Mouse (Mus musculus) left cerebral cortex, adult 11 months (tissue): ENCODE measurements around the gene Mapt.

Source experiments
- DNase-seq: peaks from one replicate; pipeline ENCODE4 v3.0.0; 2022; ENCODE audit warnings: low spot score

The Mapt gene

GRCm38 (mm10) chr11:104275765-104276164 is 44.6 kb downstream of the Mapt start:
- DNase-seq: no peak

- no peak for DNase-seq
Measured at GRCm38 (mm10) chr11:104278222-104278621, 47.0 kb downstream of the Mapt start.

- DNase-seq: no peak
Measured at GRCm38 (mm10) chr11:104279049-104279448, 47.9 kb downstream of the Mapt start.

DNA sequence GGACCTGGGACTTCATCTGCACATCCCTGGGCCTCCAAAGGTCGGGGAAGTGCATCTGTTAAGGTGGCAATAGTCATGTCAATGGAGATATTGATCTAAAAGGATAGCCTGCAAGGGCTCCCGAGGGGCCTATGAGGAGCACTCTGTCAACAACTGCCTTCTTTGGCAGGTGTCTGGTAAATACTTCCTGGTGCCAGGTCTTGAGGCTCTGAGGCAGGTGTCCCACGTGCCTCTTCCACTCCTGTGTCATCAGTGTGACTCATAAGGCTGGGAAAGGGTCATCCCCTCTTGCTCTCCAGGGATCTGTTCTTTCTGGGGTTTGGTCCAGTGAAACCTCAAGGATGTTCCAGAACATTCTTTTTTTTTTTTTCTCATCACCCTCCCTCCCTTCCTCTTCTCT is 48.3 kb downstream of the Mapt start:
- DNase-seq: no peak

DNA sequence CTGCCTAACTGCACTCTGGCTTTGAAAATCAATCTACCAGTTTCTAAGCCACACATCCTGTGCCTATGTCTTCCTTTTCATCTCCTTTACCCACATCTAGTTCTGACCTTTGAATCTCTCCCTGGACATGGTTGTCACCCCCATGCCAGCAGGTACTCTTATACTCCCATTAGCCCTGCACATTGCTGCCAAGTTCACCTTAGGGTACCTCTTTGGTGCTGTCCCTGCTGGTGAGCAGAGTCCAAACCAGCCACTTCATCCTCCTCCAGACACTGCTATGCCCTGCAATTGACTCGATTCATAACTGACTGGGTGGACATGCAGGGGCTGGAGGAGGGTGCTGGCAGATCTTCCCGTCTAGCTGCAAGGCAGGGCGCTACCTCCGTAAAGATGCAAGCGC is 50.3 kb downstream of the Mapt start:
- no peak for DNase-seq

DNA sequence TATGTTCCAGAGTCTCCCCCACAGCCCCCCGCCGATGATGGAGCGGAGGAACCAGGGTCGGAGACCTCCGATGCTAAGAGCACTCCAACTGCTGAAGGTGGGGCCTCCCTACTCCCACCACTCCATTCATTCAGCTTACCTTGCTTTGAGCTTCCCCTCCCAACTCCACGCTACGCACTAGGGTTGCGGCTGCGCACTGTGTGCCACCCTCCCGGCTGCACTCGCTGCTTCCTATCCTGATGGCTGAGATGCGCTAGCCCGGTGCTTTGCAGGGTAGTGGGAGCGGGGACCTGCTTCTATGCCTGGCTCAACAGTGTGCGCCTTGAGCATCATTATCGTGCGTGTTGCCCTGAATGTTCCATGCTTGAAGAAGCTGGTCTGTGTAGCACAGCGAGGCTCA is 55.9 kb downstream of the Mapt start:
- no peak for DNase-seq

DNA sequence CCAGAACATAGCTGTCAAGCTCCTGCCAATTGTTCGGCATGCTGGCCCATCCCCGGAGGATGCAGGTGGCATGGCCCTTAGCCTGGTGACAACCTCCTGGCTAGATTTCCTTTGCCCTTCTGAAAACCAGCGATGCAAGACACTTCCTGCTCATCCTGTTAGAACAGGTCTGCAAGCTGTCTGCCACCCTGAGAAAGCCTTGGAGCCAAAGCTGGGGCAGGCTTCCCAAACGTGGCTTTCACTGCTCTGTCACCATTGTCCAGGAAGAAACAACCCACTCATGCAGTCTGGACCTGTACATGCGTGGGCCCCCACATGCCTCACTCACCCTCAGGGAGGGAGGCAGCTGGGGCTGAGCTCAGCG is 57.6 kb downstream of the Mapt start:
- DNase-seq: no peak

DNA sequence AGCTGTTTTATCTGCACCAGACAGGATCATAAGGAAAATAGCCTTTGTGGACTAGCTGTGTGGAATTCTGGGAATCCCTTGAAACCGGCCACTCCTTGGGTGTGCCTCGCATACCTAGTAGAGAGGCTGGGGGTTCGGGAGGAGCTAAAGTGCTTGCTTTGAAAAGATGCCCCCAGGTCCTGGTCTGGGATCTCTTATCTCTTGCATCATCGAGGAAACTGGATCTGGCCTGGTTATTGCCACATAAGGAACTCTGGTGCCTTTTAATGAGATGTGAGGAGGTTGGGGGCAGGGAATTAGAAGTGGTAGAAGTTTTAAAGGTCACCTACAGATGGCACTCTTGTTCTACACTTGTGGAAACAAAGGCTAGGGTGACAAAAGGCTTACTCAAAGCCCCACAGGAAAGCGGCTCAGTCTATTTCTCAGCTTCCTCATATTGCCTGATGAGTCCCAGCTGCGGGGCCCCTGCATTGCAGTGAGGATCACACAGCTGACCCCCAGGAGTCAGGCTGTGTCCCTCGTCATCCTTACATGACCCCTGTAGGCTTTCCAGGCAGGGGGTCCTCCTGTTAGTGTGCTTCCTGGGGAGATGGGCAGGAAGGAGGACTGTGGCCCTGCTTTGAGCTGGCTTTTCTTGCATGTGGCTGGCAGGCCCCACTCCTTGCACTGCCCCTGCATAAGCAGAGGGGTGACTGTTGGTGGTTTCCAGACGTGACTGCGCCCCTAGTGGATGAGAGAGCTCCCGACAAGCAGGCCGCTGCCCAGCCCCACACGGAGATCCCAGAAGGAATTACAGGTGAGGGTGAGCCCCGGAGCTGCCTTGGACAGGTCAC is 58.2 kb downstream of the Mapt start:
- peak; percentile 47 for DNase-seq

DNA sequence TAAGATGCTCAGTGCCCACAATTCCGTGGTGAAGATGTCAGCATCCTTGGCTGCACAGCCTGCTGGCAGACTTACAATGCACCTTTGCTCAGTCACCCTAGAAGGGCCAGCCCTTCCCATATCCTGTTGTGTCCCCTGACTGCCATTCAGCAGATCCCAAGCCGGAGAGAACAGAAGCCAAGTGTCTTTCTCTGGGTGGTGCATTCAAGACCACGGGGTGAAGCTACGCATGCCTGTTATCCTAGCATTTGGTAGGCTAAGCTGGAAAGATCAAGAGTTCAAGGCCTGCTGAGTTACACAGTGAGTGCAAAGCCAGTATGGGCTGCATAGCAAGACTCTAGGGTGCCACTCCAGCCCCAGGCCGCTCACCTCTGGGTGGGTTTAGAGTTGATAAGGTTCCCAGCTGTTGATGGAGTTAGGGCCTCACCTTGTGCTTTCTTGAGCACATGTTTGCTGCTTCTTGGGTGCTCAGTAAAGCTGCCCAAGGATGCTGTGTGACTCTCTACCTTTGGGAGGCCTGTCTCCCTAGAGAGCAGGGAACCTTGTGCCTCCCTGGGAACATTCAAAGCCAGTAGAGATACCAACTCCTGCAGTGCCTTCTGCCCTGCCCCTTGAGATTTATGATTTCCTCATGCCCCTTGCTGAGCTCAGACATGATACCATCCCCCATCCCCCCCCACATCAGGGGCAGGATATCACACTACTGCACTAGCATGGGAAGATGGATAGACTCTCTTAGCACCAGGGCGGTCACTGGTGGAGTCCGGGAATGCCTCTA is 61.4 kb downstream of the Mapt start:
- no peak for DNase-seq

- no peak for DNase-seq
Measured at GRCm38 (mm10) chr11:104293241-104293640, 62.1 kb downstream of the Mapt start.

GRCm38 (mm10) chr11:104295145-104295544 is 64.0 kb downstream of the Mapt start:
- DNase-seq: no peak

GRCm38 (mm10) chr11:104295656-104296055 is 64.5 kb downstream of the Mapt start:
- DNase-seq: no peak

GRCm38 (mm10) chr11:104297671-104298070 is 66.5 kb downstream of the Mapt start:
- DNase-seq: no peak

DNA sequence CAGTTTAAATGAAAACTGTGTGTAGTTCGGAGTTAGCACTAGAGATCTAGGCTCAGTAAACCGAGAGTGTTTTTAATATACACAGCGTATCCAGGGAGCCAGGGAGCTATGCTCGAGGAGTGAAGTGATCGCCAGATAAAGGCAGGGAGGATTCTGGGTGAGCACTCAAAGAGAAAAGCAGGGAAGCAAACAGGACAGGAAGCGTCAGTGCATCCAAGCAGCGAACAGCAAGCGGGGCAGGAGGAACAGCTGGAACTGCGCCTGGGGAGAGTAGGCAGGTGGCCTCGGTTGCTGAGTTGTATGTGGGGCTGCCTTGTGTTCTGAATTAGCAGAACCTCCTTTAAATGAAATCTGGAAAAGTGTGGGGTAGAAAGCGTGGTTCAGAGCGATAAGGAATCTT is 71.4 kb downstream of the Mapt start:
- no peak for DNase-seq

DNA sequence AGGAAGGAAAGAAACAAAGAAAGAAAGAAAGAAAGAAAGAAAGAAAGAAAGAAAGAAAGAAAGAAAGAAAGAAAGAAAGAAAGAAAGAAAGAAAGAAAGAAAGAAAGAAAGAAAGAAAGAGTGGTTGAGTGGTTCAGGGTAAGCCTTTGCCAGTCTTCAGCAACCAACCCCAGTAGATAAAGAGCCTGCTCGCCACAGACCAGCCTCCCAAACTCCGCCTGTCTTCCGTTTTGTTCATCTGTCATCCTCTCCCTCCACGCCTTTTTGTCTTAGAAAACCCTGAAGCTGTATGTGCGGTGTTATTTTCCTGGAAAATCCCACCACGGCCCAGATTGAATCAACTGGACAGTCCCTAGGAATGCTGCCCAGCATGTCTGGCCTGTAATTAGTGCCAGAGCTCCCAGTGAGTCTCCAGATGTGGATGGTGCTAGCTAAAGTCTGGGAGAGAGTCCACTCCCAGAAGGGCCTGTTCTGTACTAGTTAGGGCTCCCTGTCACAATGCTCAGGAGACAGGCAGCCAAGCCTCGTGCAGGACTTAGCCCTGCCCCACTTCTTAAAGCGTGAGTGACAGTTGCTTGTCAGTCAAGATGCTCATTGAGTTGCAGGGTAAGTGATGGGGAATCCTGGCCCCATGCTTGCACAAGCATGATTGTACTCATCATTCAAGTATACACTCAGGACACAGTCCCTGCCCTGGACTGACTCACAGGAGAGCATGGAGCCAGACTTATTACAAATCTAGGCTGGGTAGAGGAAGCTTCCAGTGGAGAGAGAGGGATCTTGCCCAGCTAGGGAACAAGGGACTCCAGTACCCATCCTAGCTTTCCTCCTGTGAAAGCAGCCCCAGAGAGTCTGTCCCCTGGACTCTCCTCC is 72.1 kb downstream of the Mapt start:
- no peak for DNase-seq

DNA sequence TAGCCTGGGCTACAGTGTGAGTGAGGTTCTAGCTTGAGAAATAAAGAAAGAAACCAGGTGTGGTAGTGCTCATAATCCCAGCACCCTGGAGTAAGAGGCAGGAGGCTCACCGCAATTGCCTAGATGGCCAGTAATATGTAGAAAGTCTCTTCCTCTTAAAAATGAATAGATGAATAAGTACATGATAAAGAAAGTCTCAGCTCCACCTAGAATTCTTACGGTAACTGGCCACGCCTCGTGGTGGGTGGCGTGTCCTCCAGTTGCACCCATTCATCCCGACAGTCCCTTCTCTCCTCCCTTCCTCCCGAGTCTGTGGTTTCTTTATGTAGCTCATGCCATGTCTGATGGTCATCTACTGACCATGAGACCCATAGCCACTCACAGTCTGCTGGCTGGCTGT is 74.5 kb downstream of the Mapt start:
- DNase-seq: no peak

- DNase-seq: no peak
Measured at GRCm38 (mm10) chr11:104306483-104306882, 75.3 kb downstream of the Mapt start.

- DNase-seq: no peak
Measured at GRCm38 (mm10) chr11:104307136-104307535, 75.9 kb downstream of the Mapt start.

- DNase-seq: no peak
Measured at GRCm38 (mm10) chr11:104309377-104310225, 78.4 kb downstream of the Mapt start.

DNA sequence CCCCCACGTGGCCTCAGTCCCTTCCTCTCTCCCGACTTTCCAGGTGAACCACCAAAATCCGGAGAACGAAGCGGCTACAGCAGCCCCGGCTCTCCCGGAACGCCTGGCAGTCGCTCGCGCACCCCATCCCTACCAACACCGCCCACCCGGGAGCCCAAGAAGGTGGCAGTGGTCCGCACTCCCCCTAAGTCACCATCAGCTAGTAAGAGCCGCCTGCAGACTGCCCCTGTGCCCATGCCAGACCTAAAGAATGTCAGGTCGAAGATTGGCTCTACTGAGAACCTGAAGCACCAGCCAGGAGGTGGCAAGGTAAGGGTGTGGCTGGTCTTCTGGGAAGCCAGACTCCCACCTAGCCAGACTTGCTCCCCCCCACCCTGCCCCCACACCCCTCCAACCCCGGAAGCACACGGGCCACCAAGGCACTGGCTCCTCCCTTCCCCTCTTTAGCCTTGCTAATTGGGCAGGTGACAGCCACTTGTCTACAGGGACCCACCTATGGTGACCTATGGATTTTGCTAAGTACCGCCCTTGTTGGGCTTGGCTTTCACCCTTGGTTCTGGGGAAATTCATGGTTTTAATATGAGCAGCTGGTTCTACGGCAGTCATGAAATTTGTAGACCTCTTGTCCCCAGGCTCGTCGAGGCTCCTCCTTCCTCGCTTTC is 79.2 kb downstream of the Mapt start:
- DNase-seq: no peak

DNA sequence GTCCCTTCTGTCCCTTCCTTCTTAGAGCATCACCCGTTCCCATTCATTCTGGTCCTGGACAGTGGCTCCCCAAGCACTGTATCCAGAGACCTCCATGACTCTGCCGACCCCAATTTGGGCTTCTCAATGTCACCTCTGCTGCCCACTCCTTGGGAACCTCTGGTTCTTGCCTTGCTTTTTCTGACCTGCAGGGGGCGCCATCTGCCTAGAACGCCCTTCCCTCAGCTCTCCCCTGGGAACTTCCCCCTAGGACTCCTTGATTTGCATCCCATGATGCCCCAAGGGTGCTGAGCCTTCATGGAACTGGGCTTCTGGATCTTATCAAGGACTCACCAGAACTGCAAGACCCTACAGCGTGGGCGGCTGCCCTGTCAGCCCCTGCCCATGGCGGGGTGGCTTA is 80.5 kb downstream of the Mapt start:
- no peak for DNase-seq
